Mouse (Mus musculus): ENCODE results near the gene Cyp3a16.
"Not testable (repeated sequence)": the region's sequence is repeated elsewhere in the genome, so short reads cannot be mapped to it uniquely, and the experiment has no call there.

The Cyp3a16 gene

DNA sequence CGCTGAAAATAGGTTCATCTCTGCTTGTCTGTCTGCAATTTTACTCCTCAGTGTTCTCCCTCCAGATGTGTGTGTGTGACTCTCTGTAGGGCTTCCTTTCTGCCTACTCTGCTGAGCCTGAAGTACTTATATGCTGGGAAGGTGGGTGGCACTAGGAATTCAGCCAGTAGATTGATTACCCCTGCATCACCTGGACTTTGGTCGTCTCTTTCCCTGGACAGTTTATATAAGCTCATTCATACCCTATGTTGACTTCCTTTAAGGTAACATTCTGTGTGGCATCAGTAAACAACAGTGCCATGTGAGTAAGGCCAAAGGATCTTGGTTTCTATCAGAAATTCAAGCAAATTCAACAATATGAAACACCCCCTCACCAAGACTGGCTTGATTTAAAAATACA lies at the start of gene Cyp3a16:
Gene Cyp3a16, minus strand, starts transcription at position 101 of the 400 bp plus-strand sequence.
- not testable (repeated sequence) for DNase-seq

- DNase-seq = no peak
Observed at GRCm38 (mm10) chr5:145490300-145490699, 20.8 kb upstream of the Cyp3a16 start.

GRCm38 (mm10) chr5:145464304-145465088 lies 5.0 kb downstream of the Cyp3a16 start:
- DNase-seq = no peak

GRCm38 (mm10) chr5:145462321-145462720 lies 7.2 kb downstream of the Cyp3a16 start:
- no peak for DNase-seq

DNA sequence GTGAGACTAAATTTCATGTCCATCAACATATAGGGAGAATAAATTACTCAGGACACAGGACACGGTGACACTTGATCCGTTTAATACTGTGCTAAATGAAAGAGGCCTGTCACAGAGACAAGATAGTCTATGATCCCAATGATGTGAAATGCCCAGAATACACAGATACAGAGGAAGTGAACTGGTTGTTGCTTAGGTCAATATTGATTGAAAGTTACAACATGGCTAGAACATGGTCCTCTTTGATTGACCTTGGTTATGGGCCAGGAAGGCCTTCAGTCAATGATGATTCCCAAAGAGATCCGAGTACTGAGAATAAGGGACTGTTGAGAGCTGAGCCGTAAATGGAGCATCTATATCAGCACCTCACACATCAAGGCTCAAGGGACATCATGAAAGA lies 15.1 kb downstream of the Cyp3a16 start:
- DNase-seq = no peak

GRCm38 (mm10) chr5:145433688-145434087 lies 35.8 kb downstream of the Cyp3a16 start:
- no peak for DNase-seq

GRCm38 (mm10) chr5:145431004-145431403 lies 38.5 kb downstream of the Cyp3a16 start:
- no peak for DNase-seq

DNA sequence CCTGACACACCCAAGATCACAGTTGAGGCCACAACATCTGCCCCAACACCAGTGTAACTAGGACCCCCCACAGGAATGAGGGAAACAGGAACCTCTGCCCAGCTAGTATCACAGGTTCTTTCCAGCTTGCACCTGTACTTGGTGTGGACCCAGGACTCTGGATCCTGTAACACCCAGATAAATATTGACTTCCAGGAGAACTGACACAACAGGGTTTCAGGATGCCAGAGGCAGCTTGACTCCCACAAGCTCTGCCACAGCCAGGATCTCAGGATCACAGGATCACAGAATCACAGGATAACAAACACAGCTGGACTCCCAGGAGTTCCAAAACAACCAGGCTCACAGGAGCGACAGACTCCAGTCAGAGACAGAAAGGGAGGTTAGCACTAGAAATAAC lies 47.2 kb downstream of the Cyp3a16 start:
- no peak for DNase-seq

DNA sequence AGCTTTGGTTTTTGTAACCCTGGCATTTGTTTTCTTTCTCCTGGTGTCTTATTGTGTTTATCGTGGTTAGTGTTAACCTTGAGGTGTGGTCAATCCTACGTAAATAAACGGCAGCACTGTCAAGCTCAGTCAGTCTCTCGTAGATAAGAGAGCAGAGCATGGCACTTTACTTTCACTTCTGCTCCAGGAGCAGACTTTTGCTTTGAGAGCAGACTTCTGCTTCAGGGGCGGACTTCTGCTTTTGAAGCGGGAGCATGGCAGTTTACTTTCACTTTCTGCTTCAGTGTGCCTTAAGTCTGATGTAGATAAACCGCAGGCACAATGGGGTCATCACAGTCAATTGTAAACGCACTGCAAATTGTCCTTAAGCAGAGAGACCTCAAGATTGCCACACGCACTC lies 54.1 kb downstream of the Cyp3a16 start:
- not testable (repeated sequence) for DNase-seq
